Mouse (Mus musculus) heart, adult 18-20 months (tissue): ENCODE results near the gene Atrnl1. TPM values are rescaled to one million over a fixed set of nuclear protein-coding genes. Genes with fewer than 3 reads are reported as not detected.
A peak's percentile ranks its signal among the peaks of the same experiment; 100 is the strongest.
"Not testable (repeated sequence)": the region's sequence is repeated elsewhere in the genome, so short reads cannot be mapped to it uniquely, and the experiment has no call there.

Experiments
- DNase-seq, 2 experiments: peaks; one replicate each; pipeline ENCODE4 v3.0.0; 2021 to 2022; ENCODE audit warnings: mixed read lengths in 1 of 2
- total RNA-seq, 2 experiments: library from RNA; stranded (reverse); gene quantifications; 2 replicates each; pipeline ENCODE4 v1.2.3; 2021

Atrnl1 gene
- total RNA-seq, 2 experiments from 2014 or later = 12.9 to 15.9 TPM

DNA sequence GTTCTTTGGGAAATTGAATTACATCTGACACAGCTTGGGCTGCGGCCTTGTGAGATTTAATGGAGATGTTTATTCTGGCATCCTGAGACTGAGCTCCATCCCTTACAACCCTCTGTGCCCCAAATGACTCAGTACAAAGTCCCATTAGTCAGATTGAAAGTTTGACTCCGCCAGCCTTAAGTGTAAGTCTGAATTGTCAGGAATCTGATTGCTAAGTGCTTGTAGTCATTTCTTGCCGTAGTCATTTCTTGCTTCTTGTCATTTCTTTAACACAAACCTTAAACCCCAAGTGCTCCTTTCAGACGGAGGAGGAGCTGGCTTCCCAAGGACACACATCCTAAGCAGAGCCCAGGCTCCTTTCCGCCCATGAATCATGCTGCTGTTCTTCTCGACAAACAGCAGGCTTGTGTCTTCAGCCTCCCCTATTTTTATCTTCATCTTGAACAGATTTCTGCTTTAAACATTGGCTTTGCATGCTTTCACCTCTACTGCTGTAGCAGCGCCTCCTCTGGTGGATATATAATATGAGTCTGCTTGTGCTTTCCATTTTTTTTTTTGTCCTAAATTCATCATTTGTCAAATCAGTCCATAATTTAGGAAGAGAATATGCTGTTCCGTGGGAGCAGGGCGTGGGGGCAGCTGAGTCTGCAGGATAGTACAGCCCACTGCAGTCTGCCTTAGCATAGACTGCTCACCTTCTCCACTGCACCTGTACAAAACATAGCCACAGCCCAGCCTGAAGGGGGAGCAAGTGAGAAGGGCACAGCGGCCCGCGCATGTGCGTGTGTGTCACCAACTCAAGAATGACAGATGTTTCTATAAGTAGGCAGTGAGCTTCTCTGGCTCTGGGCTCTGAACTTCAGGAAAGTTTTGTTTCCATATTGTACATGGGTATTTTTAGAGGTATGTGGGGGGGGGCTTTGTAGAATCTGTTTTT, 214.7 kb downstream of the Atrnl1 start:
- DNase-seq = no peak

DNA sequence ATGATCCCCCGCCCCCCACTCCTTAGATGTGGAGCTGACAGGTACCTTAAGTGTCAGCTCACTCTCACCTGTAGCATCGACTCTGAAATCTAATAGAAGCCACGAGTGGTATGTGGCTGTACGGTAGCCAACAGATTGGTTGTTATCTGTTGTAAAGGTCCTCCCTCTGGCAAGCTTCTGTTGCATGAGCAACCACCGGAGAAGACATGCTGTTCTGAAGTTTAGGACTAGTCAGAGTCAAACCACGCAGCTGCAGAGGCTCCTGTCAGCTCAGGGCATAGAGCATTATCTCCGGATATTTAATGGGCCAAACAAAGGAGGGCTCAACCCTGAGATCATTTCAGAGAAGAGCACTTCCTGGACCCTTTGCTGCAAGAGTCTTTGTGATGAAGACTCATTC, 222.2 kb downstream of the Atrnl1 start:
- DNase-seq = no peak

GRCm38 (mm10) chr19:57837882-57838281, 227.0 kb downstream of the Atrnl1 start:
- no peak for DNase-seq

- DNase-seq = no peak
These were observed 227.7 kb downstream of the Atrnl1 start for GRCm38 (mm10) chr19:57838546-57838945.

GRCm38 (mm10) chr19:57849915-57850314, 239.1 kb downstream of the Atrnl1 start:
- DNase-seq = no peak

DNA sequence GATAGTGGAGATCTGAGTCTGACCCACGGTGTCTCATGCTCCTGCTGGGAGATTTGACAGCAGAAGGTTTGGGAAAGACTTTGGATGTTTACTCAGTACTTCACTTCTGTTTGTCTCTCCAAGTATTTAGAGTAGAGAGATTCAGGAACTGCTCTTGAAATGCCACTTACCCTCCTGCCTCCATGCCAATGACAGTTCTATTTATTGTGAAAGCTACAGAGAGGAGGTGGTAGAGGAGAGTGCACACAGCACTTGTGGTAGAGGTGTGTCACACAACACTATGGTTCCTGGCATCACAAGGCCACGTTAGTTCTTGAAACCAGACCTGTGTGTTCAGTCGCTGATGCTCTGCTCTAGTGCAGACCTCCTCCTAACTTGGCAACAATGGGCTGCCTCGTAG, 257.5 kb downstream of the Atrnl1 start:
- no peak for DNase-seq

DNA sequence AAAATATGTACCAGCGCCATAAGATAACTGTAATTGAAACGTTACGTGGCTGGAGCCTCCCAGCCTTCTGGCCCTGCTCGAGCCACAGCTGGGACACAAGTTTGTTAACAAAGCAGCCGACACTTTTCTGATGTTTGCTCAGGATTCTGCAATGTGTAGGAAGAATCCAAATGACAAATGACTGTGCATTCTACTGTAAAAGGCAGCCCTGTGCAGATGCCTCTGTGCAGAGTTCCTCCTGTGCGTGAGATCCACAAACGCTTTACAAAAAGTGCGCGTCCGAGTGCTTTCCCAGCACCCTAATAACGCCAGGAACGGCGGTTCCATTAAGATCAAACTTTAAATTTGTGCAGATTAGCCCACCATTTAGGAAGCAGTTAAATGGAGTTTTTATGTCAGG, 260.0 kb downstream of the Atrnl1 start:
- no peak for DNase-seq

- DNase-seq = peak in 1 of 2 experiments; percentile 15
These were observed 265.2 kb downstream of the Atrnl1 start for GRCm38 (mm10) chr19:57876057-57876456.

GRCm38 (mm10) chr19:57877343-57877742, 266.5 kb downstream of the Atrnl1 start:
- no peak for DNase-seq

DNA sequence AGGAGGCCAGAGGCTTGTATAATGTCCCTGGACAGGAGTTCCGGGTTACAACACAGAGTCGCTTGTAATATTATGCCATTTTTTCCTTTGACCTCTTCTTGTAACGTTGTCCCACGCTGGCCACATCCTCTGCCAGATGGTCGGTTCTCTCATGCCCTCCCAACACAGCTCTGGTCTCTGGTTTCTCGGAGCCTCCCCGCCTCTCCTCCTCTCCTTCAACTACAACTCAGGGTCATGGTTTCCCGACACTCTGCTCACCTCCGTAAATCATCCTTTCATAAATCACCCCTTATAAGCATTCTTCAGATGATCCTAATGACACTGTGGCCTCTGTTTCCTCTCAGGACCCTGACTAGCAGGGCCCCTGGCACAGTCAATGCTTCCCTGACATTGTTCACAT, 267.7 kb downstream of the Atrnl1 start:
- no peak for DNase-seq

- not testable (repeated sequence) for DNase-seq
These were observed 269.0 kb downstream of the Atrnl1 start for GRCm38 (mm10) chr19:57879841-57880240.

- no peak for DNase-seq
These were observed 271.1 kb downstream of the Atrnl1 start for GRCm38 (mm10) chr19:57881927-57882326.

- no peak for DNase-seq
These were observed 278.0 kb downstream of the Atrnl1 start for GRCm38 (mm10) chr19:57888871-57889270.

DNA sequence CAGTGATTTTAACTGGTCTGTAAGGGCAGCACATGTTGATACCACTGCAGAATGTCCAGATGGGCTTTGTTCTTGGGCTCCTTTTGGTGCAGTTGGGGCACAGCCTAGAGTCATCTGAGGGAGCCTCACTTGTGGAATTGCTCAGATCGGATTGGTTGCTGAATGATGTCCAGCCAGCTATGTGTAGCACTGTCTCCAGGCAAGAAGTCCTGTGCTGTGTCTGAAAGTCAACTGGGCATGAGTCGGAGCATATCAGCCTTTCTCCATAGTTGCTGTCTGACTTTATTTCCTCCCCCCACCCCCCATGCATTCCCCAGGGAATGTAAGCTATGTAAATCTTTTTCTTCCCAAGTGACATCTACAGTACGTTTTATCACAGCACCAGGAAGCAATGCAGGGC, 278.9 kb downstream of the Atrnl1 start:
- no peak for DNase-seq

GRCm38 (mm10) chr19:57890954-57891353, 280.1 kb downstream of the Atrnl1 start:
- DNase-seq = no peak

DNA sequence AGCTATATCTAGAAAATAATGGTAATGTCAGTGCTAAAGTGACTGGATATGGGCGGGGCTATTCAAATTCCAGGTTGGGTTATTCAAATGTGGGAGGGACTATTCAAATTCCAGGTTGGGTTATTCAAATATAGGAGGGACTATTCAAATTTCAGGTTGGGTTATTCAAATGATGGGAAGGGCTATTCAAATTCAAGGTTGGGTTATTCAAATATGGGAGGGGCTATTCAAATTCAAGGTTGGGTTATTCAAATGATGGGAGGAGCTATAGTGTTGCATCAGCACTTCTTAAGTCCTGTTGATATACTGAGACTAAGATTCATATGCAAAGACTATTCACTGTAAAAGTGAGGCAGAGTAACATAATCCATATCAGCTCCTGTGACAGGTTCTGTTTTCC, 283.4 kb downstream of the Atrnl1 start:
- DNase-seq = no peak

DNA sequence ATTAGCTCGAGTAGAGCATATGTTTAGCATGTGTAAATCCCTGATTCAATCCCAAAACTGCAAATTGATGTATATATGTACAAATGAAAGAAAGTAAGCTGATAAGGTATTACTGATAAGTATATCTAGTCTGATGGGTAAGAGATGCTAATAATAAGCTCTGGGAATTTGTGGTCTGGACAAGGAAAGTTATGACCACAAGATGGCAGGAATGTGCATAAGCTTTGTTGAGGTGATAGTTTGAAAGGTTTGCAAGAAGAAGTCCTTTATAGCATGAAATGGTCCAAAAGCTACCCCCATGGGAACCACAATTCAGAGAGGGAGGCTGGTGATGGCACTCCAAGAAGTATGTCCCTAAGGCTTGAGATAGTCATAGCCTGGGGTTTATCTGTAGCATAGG, 289.2 kb downstream of the Atrnl1 start:
- DNase-seq = no peak

- DNase-seq = no peak
These were observed 298.6 kb downstream of the Atrnl1 start for GRCm38 (mm10) chr19:57909466-57909865.

GRCm38 (mm10) chr19:57910650-57911049, 299.8 kb downstream of the Atrnl1 start:
- no peak for DNase-seq

GRCm38 (mm10) chr19:57916325-57916724, 305.5 kb downstream of the Atrnl1 start:
- DNase-seq = peak; percentile 9 to 22

- DNase-seq = no peak
These were observed 312.2 kb downstream of the Atrnl1 start for GRCm38 (mm10) chr19:57922991-57923390.

GRCm38 (mm10) chr19:57924856-57925255, 314.0 kb downstream of the Atrnl1 start:
- no peak for DNase-seq

- DNase-seq = peak; percentile 59 to 64
These were observed 314.8 kb downstream of the Atrnl1 start for GRCm38 (mm10) chr19:57925681-57926080.
